Mouse (Mus musculus) C2C12 (cell line): ENCODE data around the gene Spata31d1a.

ENCODE experiments used
- CEBPB ChIP-seq: IDR thresholded peaks from one replicate; pipeline ENCODE4 v1.6.1; 2011; ENCODE audit warnings: low read depth, mild to moderate bottlenecking, control low read depth, moderate library complexity
- CTCF ChIP-seq: IDR thresholded peaks from one replicate; pipeline ENCODE4 v1.5.1; 2011; ENCODE audit not compliant: control insufficient read depth, insufficient read depth, insufficient read length
- FOSL1 ChIP-seq: IDR thresholded peaks from one replicate; pipeline ENCODE4 v1.8.0; 2011; ENCODE audit warnings: mild to moderate bottlenecking, low read length; ENCODE audit not compliant: poor library complexity, insufficient read depth, severe bottlenecking
- MAX ChIP-seq: IDR thresholded peaks from one replicate; pipeline ENCODE4 v1.6.1; 2011; ENCODE audit warnings: mild to moderate bottlenecking, control low read depth
- MYOD1 ChIP-seq: IDR thresholded peaks from one replicate; pipeline ENCODE4 v1.6.1; 2011; ENCODE audit warnings: low read depth; ENCODE audit not compliant: control insufficient read depth, insufficient read length
- MYOG ChIP-seq: IDR thresholded peaks from one replicate; pipeline ENCODE4 v1.6.1; 2011; ENCODE audit not compliant: control insufficient read depth, insufficient read length; ENCODE audit errors: extremely low read depth
- USF1 ChIP-seq: IDR thresholded peaks from one replicate; pipeline ENCODE4 v1.6.1; 2011; ENCODE audit warnings: low read depth, mild to moderate bottlenecking, control low read depth, moderate library complexity

DNA sequence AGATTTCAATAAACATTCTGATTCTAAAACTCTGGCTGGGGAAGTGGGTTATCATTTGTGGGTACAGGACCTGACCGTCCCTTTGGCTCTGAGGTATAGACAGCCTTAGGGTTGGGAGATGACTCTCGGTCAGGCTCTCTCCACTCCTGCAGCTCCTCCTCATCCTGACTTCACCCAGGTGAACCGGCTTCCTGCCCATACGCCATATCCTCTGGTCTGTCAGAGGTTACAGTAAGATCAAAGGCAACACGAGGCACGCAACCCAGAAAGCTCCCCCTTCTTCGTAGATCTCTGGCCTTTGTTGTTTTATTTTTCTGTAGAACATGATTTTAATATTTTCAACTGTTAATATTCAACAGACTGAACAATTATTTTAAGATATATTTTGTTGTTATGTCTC, 14.3 kb downstream of the Spata31d1a start:
- no peak for TF ChIP-seq CTCF
- no peak for TF ChIP-seq MAX
- no peak for TF ChIP-seq USF1
- no peak for TF ChIP-seq MYOD1
- no peak for TF ChIP-seq MYOG
- TF ChIP-seq CEBPB = no peak
- TF ChIP-seq FOSL1 = no peak
